Mouse (Mus musculus) c-Kit-positive CD71-negative TER-119-negative erythroid progenitor cells, embryonic 14.5 days (primary cell): Measurements from ENCODE around the gene Rnf19b.

Experiments
- DNase-seq: peaks from one replicate; pipeline ENCODE4 v3.0.0-alpha.2; 2013; ENCODE audit warnings: low read depth

Rnf19b gene

DNA sequence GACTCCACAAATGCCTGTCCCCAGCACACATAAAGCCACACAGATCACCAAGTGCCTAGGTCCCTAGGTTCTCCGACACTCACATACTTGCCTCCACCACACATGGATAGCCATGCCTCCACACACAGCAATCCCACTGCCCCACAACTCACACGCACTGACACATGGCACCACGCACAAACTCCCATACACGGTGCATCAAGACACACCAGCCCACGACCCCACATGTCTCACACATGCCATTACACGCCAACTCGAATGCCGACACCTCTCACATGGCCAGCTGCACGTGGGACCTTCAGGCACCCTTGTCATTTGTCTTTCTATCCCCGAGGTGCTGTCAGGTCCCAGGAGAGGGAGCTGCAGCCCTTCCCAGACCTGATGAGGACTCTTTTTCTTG is 61.6 kb downstream of the Rnf19b start:
- DNase-seq = no peak

DNA sequence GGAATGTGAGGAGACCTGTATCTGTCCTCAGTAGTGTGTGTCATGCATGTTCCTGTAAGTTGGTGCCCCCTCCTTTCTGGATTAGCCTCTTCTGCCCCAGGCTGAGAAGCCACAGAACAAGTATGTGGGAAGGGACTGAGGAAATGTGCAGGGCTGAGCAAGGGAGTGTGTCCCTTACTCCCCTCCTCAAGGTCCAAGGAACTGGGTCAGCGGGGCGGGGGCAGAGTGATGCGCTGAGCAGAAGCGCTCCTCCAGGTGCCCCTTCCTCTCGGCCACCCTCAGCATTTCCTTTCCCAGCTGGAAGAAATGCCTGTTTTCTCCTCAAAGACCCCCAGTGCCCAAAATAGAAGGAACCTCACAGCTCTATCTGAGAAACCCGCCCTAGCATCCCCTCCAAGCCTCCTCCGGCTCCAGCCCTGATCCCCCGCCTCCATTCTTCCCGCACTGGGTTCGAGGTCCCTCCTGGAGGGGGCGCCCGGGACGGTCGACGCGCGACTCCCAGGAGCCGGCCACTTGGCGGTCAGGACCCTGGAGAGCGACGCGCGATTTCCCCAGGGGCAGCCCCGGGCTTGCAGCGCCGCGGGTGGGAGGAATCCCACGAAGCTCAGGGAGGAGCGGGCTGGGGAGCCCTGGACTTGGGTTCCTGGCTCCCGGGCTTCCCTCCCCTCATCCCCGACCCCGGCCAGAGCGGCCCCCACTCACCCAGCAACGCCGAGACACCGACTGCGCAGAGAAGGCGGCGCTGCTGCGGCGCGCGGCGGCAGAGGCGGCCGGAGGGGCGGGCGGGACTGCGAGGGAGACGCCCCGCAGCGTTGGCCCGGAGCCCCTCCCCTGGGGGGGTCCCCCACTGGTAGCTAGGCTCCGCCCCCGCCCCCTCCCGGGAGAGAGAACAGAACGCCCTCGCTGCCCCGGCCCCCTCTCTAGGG is 62.7 kb downstream of the Rnf19b start:
- DNase-seq = peak; percentile 67

DNA sequence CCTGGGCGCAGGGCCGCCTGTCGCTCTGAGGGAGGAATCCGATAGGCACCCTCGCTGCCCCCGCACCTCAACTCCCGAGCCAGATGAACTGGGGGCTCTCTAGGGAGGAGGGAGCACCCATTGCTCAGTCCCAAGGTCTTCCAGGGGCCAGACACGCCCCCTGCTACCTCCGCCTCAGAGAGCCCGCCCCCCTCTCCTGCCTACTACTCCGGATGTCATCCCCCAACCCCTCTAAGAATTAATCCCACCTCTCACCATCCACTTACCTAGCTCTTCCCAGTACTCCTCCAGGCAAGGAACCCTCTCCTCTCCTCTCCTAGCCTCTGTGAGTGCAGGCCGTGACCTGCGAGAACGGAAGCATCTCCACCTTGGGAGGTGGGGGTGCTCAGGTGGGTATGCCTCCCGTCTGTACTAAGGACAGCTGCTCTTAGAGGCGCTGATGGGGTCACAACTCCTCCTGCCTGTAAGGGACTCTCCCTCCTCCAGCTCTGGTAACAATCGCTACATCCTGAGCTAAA is 63.6 kb downstream of the Rnf19b start, which contains the start of gene Hpca:
Gene Hpca, minus strand, starts transcription at position 468 of the 518 bp plus-strand sequence.
- no peak for DNase-seq

DNA sequence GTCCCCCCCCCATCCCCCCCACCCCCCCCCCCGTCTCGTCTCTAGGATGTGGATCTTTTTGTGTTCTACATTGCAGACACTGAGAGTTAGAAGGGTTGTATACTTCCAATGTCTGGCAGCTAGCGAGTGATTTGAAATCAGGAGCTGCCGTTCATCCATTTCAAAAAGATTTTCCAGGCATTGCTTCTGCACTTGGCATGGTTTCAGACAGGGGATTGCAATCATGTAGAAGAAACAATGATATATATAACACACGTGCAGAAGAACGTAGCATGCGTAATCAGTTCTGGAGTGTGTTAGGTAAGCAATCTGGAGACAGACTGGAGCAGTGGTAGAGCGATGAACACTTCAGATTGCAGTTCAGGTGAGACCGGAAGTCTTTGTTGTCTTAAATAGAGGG is 64.0 kb downstream of the Rnf19b start:
- DNase-seq = no peak

DNA sequence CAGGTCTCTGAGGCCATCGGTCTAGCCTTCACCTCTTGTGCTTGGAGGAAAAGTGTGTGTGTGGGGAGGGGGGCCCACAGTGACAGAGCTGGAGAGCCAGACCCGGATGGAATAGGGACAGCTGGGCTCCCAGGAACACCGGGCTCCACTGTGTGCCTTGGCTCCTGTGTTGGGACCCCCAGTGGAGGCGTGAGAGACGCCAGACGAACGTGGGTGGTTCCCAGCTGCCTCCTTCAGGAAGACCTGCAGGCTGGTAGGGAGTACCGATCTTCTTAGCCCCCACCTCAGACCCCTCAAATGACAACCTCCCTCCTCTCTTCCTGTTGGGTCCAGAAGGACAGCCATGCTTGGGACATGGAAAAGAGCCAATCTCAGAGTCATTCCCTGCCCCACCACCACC is 64.6 kb downstream of the Rnf19b start:
- DNase-seq = no peak

DNA sequence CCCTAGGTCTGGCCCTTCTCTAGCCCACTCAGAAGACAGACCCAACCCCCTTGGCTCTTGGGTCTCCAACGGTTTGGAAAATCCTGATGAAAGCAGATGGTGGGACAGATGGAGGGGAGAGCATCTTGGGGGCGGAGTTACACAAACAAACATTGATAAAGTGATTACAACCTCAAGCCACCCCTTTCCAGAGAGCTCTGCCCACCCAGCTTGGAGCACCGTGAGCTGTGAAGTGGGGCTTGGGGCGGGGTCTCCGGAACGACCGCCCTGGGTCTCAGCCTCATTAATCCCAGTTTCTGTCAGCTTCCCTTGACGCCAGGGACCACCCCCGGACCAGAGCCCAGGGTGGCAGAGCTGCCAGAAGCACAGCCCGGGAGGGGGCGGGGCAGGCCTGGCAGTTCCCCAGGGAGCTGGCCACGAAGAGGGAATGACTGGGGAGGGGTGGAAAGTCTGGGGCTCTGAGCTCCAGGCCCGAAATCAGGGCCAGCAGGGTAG is 66.6 kb downstream of the Rnf19b start:
- DNase-seq = no peak

DNA sequence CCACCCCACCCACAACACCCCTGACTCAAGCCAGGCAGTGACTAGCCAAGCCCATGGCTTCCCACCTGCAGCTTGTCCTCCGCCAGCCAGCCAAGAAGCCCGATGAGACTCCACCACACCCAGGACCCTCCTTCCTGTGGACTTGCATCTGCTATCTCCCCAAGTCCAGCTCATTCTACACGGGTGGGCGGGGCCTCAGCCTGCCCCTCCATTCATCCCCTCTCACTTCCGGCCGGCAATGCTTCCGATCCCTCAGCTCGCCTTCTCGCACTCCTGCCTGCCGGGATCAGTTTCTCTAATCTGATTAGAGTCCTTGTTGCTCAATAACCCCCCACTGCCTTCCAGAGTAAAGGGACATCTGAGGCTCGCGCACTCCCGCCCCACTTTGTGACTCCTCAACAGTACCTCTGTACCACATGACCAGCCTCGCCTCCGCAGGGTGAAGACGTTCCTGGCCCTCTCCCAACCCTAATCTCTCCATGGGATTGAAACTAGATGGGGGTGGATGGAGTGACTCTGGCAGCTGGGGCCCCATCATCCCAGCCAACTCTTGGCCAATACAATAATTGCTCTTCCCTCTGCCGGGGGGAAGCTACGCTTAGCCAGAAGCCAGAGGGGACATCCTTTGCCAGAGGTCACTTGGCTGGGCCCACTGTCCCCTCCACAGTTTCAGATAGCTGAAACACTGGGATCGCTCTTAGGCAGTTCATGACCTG is 67.8 kb downstream of the Rnf19b start:
- DNase-seq = no peak

DNA sequence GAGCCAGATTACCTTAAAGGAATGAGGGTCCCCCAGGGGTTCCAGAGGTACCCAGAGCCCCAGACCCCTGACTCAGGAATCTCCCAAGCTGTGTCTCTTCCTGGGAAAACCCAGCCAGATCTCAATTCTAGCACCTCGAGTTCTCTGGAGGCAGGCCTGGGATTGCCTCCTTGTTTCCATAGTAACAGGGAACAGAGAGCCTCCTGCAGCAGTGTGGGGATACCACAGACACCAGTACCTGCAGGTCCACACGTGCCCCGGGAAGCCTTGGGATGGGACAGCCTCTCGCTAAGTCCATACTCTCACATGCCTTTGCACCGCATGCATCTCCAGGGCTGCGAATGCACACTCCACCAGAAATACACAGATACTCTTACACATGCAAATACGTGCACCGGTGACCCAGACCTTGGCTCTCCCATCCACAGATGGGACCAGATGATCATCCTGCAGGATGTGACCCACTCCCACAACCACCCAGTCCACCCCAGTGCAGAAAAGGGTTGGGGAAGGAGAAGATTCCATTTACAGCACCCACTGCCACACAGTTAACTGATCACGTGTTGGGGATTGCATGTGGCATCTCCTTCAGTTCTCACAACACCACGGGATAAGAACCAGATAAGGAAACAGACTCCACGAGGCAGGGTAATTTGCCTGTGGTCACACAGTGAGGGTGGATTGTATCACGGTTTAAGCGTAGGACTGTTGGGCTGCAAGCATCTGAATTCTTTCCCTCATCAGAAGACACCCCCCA is 70.7 kb downstream of the Rnf19b start:
- no peak for DNase-seq

DNA sequence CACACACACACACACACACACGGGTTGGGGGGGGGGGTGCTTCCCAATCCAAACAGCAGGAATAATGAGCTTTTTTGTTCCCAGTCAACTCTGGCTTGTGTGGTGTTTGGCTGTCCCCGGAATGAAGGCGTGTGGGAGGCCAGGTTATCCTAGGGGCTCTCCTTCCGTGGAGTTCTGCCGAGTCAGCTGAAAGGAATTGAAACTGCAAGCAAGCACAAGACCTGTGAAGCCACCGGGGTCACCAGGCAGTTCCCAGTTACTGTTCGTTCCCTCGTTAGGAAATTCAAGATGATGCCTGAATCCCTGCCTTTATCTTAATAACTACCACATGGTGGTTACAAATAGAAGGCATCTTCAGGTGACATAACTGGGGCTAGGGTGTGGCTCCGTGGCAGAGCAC is 71.3 kb downstream of the Rnf19b start:
- no peak for DNase-seq

DNA sequence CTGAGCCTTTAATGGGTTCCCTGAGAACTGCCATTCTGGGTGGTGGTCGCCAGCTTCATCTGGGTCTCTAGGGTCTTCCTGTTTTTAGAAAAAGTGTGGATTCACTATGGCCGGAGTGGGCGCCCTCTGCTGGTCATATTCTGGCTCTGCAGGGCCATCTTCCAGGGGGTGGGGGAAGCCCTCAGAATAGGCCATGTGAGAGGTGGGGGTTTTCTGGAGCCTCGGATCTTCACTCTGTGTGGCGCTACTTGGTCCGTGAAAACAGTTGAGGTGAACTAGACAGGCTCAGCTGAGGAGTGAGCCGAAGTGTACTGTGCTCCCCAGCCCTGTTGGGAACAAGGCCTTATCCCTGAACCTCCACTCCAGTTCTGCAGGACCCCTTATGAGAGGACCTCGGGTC is 72.1 kb downstream of the Rnf19b start:
- DNase-seq = no peak

DNA sequence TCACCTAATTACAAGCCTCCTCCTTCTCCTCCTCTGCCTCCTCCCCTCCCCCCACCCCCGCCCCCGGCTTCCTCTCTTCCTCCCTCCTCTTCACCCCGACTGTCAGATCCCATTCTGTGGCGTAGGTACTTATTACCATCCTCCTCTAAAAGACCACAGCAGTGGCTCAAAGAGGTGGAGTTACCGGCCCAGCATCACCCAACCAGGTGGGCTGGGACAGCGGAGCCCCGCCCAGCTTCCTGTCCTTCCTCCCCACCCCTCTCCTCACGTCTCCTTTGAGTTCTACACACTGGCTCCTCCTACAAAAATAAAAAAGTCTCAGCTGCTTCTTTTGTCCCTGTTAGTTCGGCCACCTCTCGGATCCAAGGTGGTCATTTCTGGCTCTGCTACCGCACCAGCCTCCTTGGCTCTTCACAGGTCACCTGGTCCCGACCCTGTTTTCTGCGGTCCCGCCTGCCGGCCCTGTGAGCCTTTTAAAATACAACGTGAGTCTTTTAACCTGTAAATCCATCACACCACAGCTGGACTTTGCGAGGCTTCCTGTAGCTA is 72.8 kb downstream of the Rnf19b start:
- no peak for DNase-seq

DNA sequence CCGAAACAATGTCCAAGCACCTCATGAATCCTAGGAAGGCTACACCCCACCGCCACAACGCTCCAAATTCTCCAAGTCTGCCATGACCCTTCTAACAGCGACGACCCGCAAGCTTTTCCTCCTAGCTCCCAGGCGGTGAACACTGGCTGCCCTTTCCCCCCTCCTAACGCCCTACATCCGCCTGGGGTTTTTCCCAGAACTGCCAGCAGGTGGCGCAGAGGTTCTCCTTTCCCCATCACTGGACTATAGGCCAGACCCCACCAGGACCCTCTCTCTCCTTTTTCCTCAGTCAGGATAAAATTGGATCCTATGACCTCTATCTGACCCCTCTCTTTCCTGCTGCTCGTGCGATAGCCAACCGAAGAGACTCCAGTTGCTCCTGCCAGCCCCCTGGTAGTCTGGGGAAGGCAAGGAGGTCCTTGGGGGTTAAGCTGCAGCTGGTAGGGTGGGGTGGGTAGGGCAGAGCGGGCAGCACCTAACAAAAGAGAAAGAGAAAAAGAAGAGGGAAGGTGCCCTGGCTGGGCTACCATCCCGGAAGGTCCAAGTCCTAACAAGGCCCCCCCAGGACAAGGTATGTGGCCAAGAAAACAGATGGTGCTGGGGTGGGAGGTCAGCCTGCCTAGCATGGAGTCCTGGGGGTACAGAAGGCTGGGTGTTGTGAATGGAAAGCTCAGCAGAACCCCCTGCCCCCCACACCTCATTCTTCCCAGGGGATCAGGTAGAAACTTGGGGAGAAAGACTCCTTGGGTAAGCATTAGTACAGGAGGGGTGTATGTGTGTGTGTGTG is 76.9 kb downstream of the Rnf19b start:
- peak; percentile 66 for DNase-seq
